Mouse (Mus musculus) intestine, embryonic 14.5 days (tissue): ENCODE measurements around the gene Nvl. TPM values are rescaled to one million over a fixed set of nuclear protein-coding genes. Genes with fewer than 3 reads are reported as not detected.

ENCODE experiments used
- ATAC-seq: fragments of 200-750 bp; cut with Nextera tagmentation; replicated peaks from 2 replicates; pipeline ENCODE4 v1.8.0; 2017; ENCODE audit warnings: low read depth, moderate number of reproducible peaks, moderate TSS enrichment, moderate library complexity; ENCODE audit not compliant: low FRiP score, low TSS enrichment
- DNase-seq: peaks from one replicate; pipeline ENCODE4 v3.0.0-alpha.2; 2018; ENCODE audit warnings: low spot score
- H3K27ac ChIP-seq: fragments of 300-500 bp; sonication (generic); 2 replicates; pipeline ENCODE4 v1.5.1; 2014; ENCODE audit warnings: low read depth, mild to moderate bottlenecking, control low read depth
- H3K27me3 ChIP-seq: fragments of 300-500 bp; sonication (generic); replicated peaks from 2 replicates; pipeline ENCODE4 v1.6.1; 2014; ENCODE audit warnings: low read length, control low read depth; ENCODE audit not compliant: control insufficient read depth, insufficient read depth
- H3K36me3 ChIP-seq: fragments of 300-500 bp; sonication (generic); 2 replicates; pipeline ENCODE4 v1.6.1; 2014; ENCODE audit warnings: low read length, control low read depth; ENCODE audit not compliant: control insufficient read depth, insufficient read depth
- H3K4me1 ChIP-seq: fragments of 300-500 bp; sonication (generic); replicated peaks from 2 replicates; pipeline ENCODE4 v1.6.1; 2014; ENCODE audit warnings: low read length, control low read depth, mixed read lengths; ENCODE audit not compliant: control insufficient read depth, insufficient read depth
- H3K4me2 ChIP-seq: fragments of 300-500 bp; sonication (generic); 2 replicates; pipeline ENCODE4 v1.6.1; 2014; ENCODE audit warnings: low read length
- H3K4me3 ChIP-seq: fragments of 300-500 bp; sonication (generic); 2 replicates; pipeline ENCODE4 v1.5.1; 2014; ENCODE audit warnings: low read depth, low read length, control low read depth, mixed read lengths
- H3K9ac ChIP-seq: fragments of 300-500 bp; sonication (generic); 2 replicates; pipeline ENCODE4 v1.6.1; 2014; ENCODE audit warnings: mild to moderate bottlenecking, low read length
- H3K9me3 ChIP-seq: fragments of 300-500 bp; sonication (generic); 2 replicates; pipeline ENCODE4 v1.6.1; 2016; ENCODE audit warnings: low read length, control low read depth; ENCODE audit not compliant: control insufficient read depth
- WGBS: fragments of 180-500 bp; shearing (Covaris S2); extraction: QIAGEN DNeasy Blood & Tissue Kit; methylation state at CpG from one replicate; pipeline ENCODE4 v1.1.7; 2014; 5-methylcytosine and 5-hydroxymethylcytosine counted together
- polyA plus RNA-seq: library from polyadenylated mRNA; unstranded; fragments of >200 nt; fragmentation: Nextera tagmentation; extraction: Ambion mirVana; gene quantifications from 2 replicates; pipeline ENCODE4 v1.2.1, GENCODE M21; 2014

Nvl gene
- polyA plus RNA-seq, 1 experiment from 2014 or later = 35.3 TPM

GRCm38 (mm10) chr1:181149373-181150017 lies 5.5 kb upstream of the Nvl start:
- Histone ChIP-seq H3K4me3 (no peak overlapping the region), H3K27ac (no peak overlapping the region), H3K4me1 (peaks cover 20% of the 10 kb centered on the region), H3K9me3 (no peaks in the 10 kb centered on the region), H3K9ac (no peak overlapping the region), H3K36me3 (peaks cover 9% of the 10 kb centered on the region; the same call in 1 of the 2 replicates), H3K4me2 (no peak overlapping the region), H3K27me3 (no peaks in the 10 kb centered on the region)
- no peak for ATAC-seq
- DNase-seq = no peak
- 71% methylated on average over 3 of the region's 3 CpGs for WGBS

- 62% methylated on average over 5 of the region's 5 CpGs for WGBS
- Histone ChIP-seq H3K27me3 (no peaks in the 10 kb centered on the region), H3K4me3 (no peak overlapping the region), H3K27ac (no peak overlapping the region), H3K9me3 (no peaks in the 10 kb centered on the region), H3K4me2 (no peak overlapping the region), H3K36me3 (peaks cover 2% of the 10 kb centered on the region; the same call in 1 of the 2 replicates), H3K9ac (no peak overlapping the region), H3K4me1 (peaks cover 20% of the 10 kb centered on the region)
- DNase-seq = no peak
- ATAC-seq = no peak
Observed at GRCm38 (mm10) chr1:181148540-181148939, 4.5 kb upstream of the Nvl start.

- WGBS = 85% methylated on average over 2 of the region's 2 CpGs
- no peak overlapping the region for H3K27ac ChIP-seq
- peaks cover 14% of the 10 kb centered on the region; the same call in 1 of the 2 replicates for H3K4me1 ChIP-seq
- no peaks in the 10 kb centered on the region for H3K9me3 ChIP-seq
- ATAC-seq = no peak
- H3K36me3 ChIP-seq = peaks cover 10% of the 10 kb centered on the region
- H3K9ac ChIP-seq = no peak overlapping the region
- H3K27me3 ChIP-seq = no peaks in the 10 kb centered on the region
- H3K4me3 ChIP-seq = no peak overlapping the region
- DNase-seq = no peak
- no peak overlapping the region for H3K4me2 ChIP-seq
Observed at GRCm38 (mm10) chr1:181146187-181146586, 2.2 kb upstream of the Nvl start.

- peaks cover 22% of the 10 kb centered on the region for H3K36me3 ChIP-seq
- H3K27me3 ChIP-seq = no peaks in the 10 kb centered on the region
- no peak for ATAC-seq
- peak overlapping the region; percentile 62 for H3K4me2 ChIP-seq
- 12% methylated on average over 12 of the region's 12 CpGs for WGBS
- H3K4me3 ChIP-seq = peak overlapping the region; percentile 78
- no peak for DNase-seq
- H3K27ac ChIP-seq = peak overlapping the region; percentile 90
- peaks cover 14% of the 10 kb centered on the region; the same call in 1 of the 2 replicates for H3K4me1 ChIP-seq
- H3K9me3 ChIP-seq = no peaks in the 10 kb centered on the region
- H3K9ac ChIP-seq = peak overlapping the region; percentile 61
Observed at GRCm38 (mm10) chr1:181144966-181145365, 962 bp upstream of the Nvl start.

GRCm38 (mm10) chr1:181143609-181143949 lies 425 bp downstream of the Nvl start:
- H3K9me3 ChIP-seq = no peaks in the 10 kb centered on the region
- peak overlapping the region; percentile 66; the same call in 1 of the 2 replicates for H3K27ac ChIP-seq
- H3K27me3 ChIP-seq = no peaks in the 10 kb centered on the region
- H3K4me2 ChIP-seq = peak overlapping the region; percentile 56
- peaks cover 14% of the 10 kb centered on the region; the same call in 1 of the 2 replicates for H3K4me1 ChIP-seq
- peaks cover 35% of the 10 kb centered on the region for H3K36me3 ChIP-seq
- no peak for DNase-seq
- ATAC-seq = peak; percentile 59
- H3K9ac ChIP-seq = peak overlapping the region; percentile 61
- peak overlapping the region; percentile 78 for H3K4me3 ChIP-seq
- WGBS = 0% methylated on average over 12 of the region's 12 CpGs

- ATAC-seq (no peak), DNase-seq (no peak)
- Histone ChIP-seq H3K4me2 (no peak overlapping the region), H3K36me3 (peaks cover 77% of the 10 kb centered on the region), H3K9ac (no peak overlapping the region), H3K27me3 (no peaks in the 10 kb centered on the region), H3K27ac (no peak overlapping the region), H3K9me3 (no peaks in the 10 kb centered on the region), H3K4me3 (no peak overlapping the region), H3K4me1 (peaks cover 7% of the 10 kb centered on the region; the same call in 1 of the 2 replicates)
- WGBS = 92% methylated on average over 7 of the region's 7 CpGs
Observed at GRCm38 (mm10) chr1:181138730-181139129, 5.3 kb downstream of the Nvl start.

- DNase-seq = no peak
- no peak overlapping the region for H3K27ac ChIP-seq
- no peak overlapping the region for H3K9ac ChIP-seq
- H3K27me3 ChIP-seq = no peaks in the 10 kb centered on the region
- ATAC-seq = no peak
- no peak overlapping the region for H3K4me2 ChIP-seq
- WGBS = 93% methylated on average over 6 of the region's 6 CpGs
- H3K36me3 ChIP-seq = peaks cover 93% of the 10 kb centered on the region
- no peaks in the 10 kb centered on the region for H3K4me1 ChIP-seq
- no peak overlapping the region for H3K4me3 ChIP-seq
- H3K9me3 ChIP-seq = no peaks in the 10 kb centered on the region
Observed at GRCm38 (mm10) chr1:181131915-181132314, 12.1 kb downstream of the Nvl start.

GRCm38 (mm10) chr1:181126766-181127165 lies 17.2 kb downstream of the Nvl start:
- Histone ChIP-seq H3K9ac (no peak overlapping the region), H3K27me3 (no peaks in the 10 kb centered on the region), H3K4me3 (no peak overlapping the region), H3K27ac (no peak overlapping the region), H3K4me1 (no peaks in the 10 kb centered on the region), H3K36me3 (peaks cover 93% of the 10 kb centered on the region), H3K9me3 (no peaks in the 10 kb centered on the region), H3K4me2 (no peak overlapping the region)
- ATAC-seq (no peak), DNase-seq (no peak)
- WGBS = 91% methylated on average over 9 of the region's 9 CpGs

GRCm38 (mm10) chr1:181125916-181126315 lies 18.1 kb downstream of the Nvl start:
- H3K36me3 ChIP-seq = peaks cover 90% of the 10 kb centered on the region
- no peak overlapping the region for H3K4me2 ChIP-seq
- no peaks in the 10 kb centered on the region for H3K4me1 ChIP-seq
- ATAC-seq = no peak
- 98% methylated on average over 3 of the region's 3 CpGs for WGBS
- no peak overlapping the region for H3K9ac ChIP-seq
- no peak overlapping the region for H3K4me3 ChIP-seq
- no peaks in the 10 kb centered on the region for H3K27me3 ChIP-seq
- DNase-seq = no peak
- H3K9me3 ChIP-seq = no peaks in the 10 kb centered on the region
- no peak overlapping the region for H3K27ac ChIP-seq
